Mouse (Mus musculus) layer of hippocampus, postnatal 14 days (tissue): ENCODE data around the gene Dnmt3a. TPM values are rescaled to one million over a fixed set of nuclear protein-coding genes. Genes with fewer than 3 reads are reported as not detected.

Source experiments
- DNase-seq, 2 experiments: peaks; one replicate each; pipeline ENCODE4 v3.0.0; 2021 to 2022; ENCODE audit warnings: low spot score in 2 of 2, mixed read lengths in 1 of 2
- total RNA-seq, 2 experiments: library from RNA; stranded (reverse); gene quantifications; 2 replicates each; pipeline ENCODE4 v1.2.3; 2021

Dnmt3a gene
- total RNA-seq, 2 experiments from 2014 or later = 272 to 273 TPM

DNA sequence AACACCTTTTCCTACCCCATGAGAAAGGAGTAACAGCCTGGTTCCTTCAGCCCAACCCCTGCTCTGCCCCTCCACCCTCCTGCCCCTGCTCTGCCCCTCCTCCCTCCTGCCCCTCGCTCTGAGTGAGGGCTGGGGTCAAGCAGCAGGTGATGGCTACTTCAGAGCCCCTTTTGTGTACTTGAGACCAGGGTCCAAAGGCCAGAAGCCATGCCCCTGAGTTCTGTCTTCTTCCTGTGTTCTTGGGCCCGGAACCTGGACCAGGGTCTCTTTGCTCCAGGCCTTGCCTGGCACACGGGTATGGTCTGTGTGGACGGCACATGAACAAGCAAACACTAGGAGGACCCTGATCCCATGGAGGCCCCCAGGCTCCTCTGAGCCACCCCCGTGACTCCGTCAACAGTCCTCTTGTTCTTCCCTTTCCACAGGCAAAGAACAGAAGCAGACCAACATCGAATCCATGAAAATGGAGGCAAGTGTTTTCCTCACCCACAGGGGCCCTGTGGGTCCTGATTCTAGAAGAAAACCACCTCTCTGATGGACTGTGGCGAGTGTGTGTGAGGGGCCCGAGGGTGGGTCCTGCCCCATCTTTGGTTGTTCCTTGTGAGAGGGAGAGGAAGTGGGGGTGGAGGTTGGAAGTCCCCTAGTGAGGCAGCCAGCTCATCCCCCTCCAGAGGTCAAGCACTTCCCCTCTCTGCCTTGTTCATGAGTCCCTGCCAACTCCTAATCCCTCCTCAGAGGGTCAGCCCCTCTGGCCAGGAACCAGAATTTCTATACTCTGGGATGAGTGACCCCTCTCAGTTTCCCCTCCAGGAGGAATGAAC, 66.8 kb downstream of the Dnmt3a start:
- DNase-seq = no peak

DNA sequence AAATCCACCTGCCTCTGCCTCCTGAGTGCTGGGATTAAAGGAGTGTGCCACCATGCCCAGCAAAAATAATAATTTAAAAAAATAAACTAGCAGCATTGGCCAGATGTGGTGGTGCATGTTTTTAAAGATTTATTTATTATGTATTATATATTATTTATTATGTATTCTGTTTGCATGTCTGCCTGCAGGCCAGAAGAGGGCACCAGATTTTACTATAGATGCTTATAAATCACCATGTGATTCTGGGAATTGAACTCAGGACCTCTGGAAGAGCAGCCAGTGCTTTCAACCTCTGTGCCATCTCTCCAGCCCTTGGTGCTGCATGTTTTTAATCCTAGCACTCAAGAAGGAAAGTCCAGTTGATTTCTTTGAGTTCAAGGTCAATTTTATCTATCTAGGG, 69.7 kb downstream of the Dnmt3a start:
- DNase-seq = no peak

GRCm38 (mm10) chr12:3877376-3877775, 71.6 kb downstream of the Dnmt3a start:
- DNase-seq = no peak

- DNase-seq = no peak
Measured at GRCm38 (mm10) chr12:3881474-3881873, 75.7 kb downstream of the Dnmt3a start.

DNA sequence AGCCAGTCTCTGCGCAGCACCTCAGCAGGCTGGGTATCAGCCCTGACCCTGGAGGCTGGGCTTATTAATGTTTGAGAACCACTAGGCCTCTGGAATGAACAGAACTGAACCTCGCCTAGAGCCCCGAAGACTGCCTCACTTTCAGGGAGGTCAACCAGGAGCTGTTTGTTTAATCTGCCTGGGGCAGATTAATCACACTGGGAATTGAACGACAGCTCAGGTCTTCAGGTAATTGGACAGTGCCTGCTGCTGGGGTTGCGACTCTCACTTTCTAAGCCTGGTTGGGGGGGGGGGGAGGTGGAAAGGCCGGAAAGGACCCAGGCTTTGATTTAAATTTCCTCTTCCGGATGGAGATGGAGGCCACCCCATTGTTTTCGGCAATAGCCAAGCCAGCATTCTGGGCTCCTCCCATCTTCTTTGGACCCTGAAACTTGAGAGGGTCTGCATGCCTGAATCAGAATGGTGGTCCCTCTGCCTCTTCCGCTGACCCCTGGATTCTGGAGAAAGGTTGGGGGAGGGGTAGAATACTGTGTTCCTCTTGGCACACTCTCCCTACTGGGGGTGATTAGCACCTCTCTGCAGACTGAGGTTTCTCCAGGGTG, 79.2 kb downstream of the Dnmt3a start:
- DNase-seq = no peak

DNA sequence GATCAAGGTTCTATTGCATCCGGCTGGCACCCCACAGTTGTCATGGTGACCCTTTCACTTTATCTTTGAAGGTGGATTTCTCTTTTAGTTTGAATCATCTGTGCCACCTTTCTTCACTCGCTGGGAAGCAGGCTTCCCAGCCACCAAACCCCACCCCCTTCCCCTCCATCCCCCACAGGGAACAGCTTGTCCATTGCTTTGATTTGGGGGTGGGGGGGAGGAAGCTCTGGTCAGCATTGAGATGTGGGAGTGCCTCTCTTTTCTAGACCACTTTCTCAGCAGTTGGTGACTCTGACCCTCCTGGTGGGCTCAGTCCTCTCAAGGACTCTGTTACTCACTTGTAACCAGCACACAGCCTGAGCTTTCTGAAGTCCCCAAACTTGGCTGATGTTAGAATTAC, 80.8 kb downstream of the Dnmt3a start:
- no peak for DNase-seq

- DNase-seq = peak; percentile 57 to 60
Measured at GRCm38 (mm10) chr12:3887515-3888325, 81.9 kb downstream of the Dnmt3a start.

DNA sequence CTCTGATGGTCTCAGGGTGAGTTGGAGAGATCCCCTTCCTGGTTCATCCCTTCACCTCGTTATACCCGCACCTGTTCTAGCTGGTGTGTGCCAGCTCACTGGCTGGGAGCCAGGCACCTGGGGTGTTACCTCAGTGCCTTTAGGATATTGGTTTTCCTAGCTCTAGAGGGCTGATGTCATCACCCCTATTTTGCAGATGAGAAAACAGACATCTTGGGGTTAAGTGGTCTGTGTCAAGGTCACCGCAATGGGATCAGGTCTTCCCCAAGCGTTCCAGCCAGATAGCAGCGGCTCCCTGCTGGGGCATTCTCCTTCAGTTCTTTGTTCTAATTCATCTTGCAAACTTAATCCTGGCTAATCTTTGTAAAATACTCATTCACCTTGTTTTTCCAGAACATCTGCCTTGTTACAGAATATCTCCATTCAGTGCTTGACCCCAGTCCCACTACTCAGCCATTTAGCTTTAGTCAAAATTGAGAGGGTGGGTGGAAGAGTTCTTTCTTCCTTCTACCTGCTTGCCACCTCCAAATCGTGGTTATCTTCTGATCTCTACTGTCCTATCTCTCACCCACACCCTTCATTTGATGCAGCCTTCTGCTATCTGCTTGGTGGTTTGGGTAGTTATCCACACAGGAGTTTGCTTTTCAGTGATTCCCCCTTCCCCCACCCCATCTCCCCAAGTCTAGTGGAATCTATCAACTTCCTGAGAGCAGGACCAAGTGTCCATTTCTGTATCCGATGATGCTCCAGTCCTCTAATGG, 84.2 kb downstream of the Dnmt3a start:
- DNase-seq = no peak

GRCm38 (mm10) chr12:3890753-3891751, 85.2 kb downstream of the Dnmt3a start:
- DNase-seq = no peak

DNA sequence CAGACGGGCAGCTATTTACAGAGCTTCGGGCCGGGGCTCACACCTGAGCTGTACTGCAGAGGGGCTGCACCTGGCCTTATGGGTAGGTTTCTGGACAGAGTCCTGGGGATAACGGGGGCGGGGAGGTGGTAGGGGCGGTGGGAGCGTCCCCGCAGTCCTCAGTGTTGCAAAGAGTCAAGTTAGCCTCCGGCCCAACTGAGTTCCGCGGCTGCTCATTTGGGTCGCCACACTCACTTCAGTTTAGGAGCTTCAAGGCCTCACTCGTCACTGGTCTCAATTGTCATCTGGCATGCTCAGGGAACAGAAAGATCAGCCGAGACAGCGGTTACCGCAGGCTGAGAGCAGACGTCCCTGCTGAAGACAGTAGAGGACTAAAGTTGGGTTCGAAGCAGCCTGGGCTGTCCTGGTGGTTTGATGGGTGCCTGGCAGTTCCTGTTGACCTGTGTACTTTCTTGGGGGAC, 86.0 kb downstream of the Dnmt3a start:
- no peak for DNase-seq

- no peak for DNase-seq
Measured at GRCm38 (mm10) chr12:3892240-3893059, 86.6 kb downstream of the Dnmt3a start.

GRCm38 (mm10) chr12:3893335-3893734, 87.5 kb downstream of the Dnmt3a start:
- DNase-seq = no peak

- no peak for DNase-seq
Measured at GRCm38 (mm10) chr12:3894525-3894924, 88.7 kb downstream of the Dnmt3a start.

- DNase-seq = no peak
Measured at GRCm38 (mm10) chr12:3897057-3897545, 91.3 kb downstream of the Dnmt3a start.

DNA sequence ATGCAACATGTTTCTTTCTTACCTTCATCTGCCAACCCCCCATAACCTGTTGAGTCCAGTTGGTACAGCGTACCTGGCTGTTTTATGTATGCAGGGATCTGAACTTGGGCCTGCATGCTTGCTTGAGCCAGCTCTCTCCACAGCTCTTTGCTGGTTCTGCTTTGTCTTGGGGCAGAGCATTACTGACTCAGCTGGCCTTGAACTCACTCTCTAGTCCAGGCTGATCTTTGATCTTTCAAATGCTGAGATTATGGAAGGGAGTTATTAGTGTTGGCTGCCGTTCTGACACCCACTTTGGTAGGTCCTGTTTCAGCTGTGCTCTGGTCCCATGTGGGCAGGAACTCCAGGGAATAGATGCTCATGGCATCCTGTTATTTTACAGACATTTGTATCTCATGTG, 93.0 kb downstream of the Dnmt3a start:
- DNase-seq = no peak

- no peak for DNase-seq
Measured at GRCm38 (mm10) chr12:3905436-3905835, 99.6 kb downstream of the Dnmt3a start.

GRCm38 (mm10) chr12:3906308-3906707, 100.5 kb downstream of the Dnmt3a start:
- no peak for DNase-seq

DNA sequence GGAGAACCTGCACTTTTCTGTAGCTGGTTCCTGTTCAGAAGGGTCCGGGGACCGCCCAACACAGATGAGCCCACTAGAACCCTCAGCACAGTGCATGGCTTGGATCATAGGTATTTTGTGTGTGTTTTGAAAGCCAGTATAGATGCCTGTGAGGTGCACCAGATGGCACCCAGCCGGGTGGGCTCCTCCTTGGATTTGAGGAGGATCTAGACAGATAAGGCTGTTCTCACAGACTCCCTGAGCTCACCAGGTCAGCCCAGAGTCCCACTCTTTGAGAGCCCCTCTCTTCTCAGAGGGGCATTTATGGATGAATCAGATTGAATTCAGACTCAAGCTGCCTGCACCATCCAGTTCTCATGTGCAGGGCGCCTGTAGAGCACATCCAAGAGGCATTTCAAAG, 101.2 kb downstream of the Dnmt3a start:
- DNase-seq = no peak

GRCm38 (mm10) chr12:3907418-3907817, 101.6 kb downstream of the Dnmt3a start:
- DNase-seq = no peak
